Mouse (Mus musculus): ENCODE results near the gene Plcd3.
A peak's percentile ranks its signal among the peaks of the same experiment; 100 is the strongest.

The Plcd3 gene

DNA sequence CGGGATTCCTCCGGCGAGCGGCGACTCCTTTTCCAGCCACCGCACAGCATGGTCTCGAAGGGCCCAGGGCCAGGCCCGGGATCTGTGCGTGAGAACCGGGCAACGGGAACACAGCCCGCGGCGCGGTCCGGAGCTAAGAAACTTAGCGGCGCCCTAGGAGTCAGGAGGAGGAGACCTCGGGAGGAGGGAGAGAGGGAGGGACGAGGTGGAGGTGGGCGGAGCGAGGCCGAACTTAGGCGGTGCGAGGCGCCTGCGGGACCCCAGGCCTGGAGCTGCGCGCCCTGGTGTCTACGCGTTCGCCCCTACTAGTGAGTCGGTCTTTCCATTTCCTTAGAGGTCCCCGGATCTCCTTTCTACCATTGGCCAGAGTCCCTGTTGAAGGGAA lies at the start of gene Plcd3, which contains the start of gene Acbd4:
TSS of gene Plcd3 (minus strand) at position 178 of the 385 bp plus-strand sequence.
TSS of gene Acbd4 (plus strand) at position 202 of the 385 bp plus-strand sequence.
- peak; percentile 86 to 91 for DNase-seq

DNA sequence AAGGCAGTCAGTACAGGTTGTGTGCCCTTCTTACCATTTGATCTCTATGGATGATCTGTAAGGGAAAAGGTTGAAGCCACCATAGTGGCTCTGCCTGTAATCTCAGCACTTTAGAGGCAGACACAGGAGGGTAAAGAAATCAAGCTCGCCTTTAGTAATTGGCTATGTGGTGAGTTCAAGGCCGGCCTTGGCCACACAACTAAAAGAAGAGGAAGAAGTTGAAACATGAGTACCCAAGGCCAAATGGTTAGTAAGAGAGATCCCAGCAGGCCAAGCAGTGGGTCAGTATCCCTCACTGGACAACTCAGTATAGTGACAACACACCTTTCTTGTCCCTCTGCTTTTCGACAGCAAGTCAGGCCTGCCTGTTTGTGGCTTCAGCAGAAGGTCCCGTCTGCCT lies 48.3 kb upstream of the Plcd3 start:
- no peak for DNase-seq

DNA sequence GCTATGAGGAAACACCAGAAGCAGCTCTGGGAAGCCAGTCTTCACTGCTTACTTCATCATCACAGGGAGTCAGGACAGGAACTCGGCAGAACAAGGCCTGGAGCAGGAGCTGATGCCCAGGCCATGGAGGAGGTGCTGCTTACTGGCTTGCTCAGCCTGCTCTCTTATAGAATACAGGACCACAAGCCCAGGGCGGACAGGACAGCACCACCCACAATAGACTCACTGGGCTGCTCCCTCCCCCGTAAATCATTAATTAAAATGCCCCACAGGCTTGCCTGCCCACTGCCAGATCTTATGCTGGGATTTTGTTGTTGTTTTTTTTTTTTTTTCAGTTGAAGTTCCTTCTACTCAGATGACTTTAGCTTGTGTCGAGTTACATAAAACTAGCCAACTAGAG lies 46.3 kb upstream of the Plcd3 start:
- peak; percentile 26 to 55 for DNase-seq

DNA sequence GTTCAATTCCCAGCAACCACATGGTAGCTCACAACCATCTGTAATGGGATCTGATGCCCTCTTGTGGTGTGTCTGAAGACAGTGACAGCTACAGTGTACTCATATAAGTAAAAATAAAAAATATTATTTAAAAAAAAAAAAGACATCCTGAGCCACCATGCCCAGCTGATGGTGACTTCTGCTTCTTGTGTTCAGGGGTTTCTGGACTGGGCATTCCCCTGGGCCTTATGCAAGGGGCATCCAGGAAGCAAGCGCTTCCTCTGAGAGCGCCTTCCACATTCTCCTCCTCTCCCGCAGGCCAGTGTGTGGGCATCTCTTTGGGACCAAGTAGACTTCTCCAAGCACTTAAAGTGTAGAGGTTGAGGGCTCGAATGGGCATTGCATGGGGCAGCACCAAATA lies 44.9 kb upstream of the Plcd3 start:
- no peak for DNase-seq

DNA sequence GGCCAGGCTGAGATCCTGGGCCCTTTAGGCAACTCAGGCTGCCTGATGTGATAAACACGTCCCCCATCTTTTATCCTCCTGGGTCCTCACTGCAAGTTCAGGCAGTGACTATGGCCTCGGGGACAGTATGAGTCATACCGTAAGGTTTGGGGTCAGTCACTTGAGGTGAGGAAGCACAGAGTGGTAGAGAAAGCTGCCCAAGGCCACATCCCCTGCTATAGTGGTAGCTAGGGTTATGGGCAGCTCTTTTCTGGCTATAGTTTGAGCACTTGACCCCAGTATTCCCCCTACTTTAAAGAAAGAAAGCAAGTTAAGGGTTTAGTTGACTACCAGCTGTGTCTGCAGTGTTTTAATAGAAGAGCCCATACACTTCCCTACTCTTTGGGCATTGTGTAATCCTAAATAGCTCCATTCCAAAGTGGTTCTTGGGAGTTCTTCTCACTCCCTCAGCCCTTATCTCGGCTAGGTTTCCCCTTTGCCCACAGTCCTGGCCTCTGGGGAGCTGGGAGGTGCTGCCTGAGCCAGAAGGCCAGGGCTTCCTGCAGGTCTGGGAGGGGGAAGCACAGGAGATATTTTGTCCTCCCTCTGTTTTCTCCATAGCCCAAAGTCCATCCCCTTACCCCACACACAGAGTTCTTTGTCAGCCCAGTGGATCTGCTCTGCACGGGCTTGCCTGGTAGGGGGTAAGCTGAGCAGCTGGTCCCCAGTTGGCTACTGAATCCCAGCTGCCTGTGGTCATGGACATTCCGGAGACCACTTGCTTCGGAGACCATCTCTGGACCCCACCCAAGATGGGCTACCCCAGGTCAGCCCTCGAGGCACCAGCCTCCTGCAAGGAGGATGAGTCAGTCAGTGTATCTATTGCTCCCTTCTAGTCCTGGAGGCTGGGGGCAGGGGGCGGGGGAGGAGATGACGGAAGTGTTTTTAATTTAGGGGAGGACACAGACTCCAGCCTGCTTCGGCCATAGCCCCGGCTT lies 43.1 kb upstream of the Plcd3 start:
- DNase-seq, result peak; percentile 27 to 28

DNA sequence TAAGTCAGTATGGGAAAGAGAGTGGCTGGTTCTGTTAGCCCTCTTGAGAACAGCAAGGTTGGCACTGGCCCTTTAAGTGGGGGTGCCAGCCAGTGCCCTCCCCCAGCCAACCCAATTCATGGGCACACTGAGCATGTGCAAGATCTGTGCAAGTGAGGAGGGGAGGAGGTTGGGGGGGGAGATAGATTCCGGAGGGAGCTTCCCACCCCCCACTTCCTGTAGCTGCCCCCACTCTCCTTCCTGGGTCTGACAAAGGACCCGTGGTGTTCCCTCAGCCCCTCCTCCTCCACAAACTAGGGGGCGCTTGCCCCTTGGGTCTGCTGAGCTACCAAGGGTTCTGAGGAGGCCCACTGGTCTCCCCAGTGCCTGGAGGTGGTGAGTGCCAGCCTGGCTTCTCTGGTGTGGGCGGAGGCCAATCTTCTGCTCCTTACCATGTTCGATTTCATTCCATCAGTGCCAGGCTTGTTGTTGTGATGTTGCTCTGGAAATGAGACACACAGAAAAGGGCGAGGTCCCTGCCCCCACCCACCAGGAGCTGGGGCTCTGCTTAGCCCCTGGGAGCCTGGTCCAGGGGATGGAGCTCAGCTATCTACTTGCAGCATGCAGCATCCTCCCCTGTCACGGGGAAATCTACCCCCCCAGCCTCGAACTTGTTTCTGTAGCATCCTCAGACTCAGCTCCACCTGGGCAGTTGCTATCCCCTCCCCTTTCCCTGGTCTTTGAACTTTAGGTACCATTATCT lies 41.2 kb upstream of the Plcd3 start:
- DNase-seq, result peak; percentile 76 to 86

DNA sequence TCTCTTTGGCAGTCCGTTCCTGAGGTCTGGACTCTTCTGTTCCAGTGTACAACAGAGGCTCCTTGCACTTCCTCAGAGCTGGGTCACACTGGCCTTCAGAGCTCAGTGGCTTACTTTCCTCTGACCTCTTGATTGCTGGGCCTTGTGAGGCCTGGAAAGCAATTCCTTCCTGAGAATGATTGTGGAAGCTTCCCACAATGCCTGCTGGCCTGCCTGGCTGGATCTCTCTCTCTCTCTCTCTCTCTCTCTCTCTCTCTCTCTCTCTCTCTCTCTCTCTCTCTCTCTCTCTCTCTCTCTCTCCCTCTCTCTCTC lies 40.4 kb upstream of the Plcd3 start:
- DNase-seq, result peak; percentile 38 to 57

DNA sequence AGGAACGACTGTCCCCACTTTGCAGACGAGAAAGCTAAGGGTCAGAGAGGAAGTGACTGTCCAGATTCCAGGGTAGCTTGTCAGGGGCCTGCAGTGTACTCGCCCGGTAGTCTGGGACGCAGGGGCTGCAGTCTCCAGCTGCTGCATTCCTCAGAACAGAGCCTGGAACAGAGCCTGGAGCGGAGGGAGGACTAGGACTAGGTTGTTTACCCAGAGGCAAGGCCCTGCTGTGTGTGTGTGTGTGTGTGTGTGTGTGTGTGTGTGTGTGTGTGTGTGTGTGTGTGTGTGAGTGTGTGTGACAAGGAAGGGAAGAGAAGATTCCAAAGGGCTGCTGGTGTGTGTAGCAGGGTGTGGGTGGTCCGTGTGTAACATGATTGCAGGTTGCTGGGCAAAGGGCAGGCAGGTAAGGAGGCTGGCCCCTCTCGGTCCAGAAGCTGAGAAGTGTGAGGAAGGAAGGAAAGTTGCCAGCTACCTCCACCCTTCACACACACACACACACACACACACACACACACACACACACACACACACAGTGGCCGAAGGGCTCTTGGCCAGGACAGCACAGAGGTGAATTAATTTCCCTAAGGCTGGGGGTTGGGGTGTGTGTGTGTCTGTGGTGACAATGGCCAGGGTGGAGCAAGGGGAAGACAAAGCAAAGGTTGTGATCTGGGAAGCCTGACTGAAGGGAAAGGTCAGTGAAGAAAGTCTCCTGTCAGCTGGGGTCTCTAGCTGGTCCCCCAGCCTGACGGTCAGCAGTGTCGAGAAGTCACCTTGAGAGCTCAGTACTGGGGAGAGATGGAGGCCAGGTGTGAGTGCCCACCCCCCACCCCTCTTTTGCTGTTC lies 39.9 kb upstream of the Plcd3 start:
- DNase-seq, result peak; percentile 79 to 88

DNA sequence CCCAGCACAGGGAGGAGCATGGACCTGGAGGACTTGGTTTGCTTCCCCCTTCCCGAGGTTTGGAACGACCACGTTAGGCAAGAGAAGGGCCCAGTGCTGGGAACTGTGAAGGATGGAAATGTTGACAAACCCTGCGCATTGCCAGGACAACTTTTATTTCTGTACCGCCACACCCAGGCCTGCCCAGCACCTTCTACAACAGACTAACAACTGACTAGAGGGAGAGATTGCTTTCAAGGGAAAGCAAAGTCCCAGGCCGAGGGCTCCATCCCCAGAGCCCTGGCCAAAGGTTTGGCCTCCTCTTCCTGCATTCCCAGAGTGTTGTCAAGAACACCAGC lies 39.3 kb upstream of the Plcd3 start:
- DNase-seq, result no peak

DNA sequence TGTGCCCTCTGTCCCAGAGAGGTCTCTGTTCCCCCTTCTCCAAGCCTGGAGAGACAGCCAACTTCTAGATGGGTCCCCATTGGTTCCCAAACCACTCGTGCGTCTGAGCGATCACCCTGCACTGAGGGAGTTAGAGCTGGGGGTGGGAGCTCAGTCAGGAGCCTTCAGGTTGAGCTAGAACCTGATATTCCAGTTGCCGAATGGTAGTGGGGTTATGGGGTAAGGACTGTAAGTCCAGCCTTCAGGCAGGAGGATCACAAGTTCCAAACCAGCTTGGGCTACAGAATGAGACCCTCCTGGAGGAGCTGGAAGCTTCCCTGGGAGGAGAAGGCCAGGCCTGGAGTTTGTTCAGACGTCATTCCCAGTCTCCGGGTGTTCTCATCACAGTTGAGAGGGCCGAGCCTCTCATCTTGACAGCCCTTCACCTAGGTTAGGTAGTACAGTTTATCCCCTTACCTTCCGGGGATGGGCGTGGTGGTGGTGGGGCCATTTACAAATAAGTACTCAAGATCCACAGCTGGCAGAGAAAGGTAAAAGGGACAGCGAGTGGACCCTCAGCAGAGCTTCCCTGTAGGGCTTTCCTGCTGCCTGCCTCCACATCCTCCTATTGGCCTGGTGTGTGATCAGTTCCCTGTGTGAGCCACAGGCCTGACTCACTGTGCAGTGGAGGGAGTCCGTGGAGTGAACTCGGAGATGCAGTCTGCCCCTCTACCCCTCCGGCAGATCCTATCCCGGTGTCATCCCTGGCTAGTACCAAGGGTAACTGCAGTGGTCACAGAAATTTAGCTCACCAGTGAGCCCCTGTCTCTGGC lies 38.7 kb upstream of the Plcd3 start:
- DNase-seq, result peak in 1 of 2 experiments; percentile 32

DNA sequence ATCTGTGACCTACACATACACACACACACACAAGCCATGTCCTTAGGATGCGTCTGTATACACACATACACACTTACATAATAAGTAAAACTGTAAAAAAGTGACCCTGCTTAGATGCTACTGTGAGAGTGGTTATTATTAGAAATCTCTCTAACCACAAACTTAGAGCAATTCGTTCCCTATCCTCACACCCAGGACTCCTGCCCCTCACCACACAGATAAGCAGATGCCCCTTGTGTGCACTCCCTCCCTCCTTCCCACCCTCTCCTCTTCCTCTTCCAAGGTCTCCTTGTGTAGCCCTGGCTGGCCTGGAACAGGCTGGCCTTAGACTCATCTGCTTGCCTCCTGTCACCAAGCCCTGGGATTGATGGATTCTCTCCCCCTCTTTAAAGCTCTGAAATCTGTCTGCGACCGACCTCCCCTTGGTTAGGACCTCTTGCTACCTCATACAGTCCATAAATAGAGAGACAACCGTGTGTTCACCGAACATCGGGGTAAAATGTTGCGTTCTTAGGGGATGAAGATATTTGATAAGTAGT lies 34.6 kb upstream of the Plcd3 start:
- DNase-seq, result no peak

DNA sequence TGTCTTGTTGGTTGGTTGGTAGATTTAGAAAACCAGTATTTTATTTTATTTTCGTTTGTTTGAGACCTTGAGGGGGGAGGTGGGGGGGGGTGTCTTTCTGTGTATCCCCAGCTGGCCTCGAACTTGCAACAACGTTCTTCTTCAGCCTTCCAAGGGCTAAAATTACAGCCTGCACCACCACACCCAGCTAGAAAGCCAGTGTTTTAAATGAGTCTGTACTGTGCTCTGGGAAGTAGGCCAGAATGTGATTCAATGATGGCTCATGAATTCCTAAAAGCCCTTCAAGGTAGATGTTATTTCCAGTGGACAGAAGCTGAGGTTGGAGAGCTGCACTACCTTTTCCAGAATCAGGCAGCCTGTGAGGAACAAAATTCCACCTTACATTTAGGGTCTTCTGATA lies 32.8 kb upstream of the Plcd3 start:
- no peak for DNase-seq

DNA sequence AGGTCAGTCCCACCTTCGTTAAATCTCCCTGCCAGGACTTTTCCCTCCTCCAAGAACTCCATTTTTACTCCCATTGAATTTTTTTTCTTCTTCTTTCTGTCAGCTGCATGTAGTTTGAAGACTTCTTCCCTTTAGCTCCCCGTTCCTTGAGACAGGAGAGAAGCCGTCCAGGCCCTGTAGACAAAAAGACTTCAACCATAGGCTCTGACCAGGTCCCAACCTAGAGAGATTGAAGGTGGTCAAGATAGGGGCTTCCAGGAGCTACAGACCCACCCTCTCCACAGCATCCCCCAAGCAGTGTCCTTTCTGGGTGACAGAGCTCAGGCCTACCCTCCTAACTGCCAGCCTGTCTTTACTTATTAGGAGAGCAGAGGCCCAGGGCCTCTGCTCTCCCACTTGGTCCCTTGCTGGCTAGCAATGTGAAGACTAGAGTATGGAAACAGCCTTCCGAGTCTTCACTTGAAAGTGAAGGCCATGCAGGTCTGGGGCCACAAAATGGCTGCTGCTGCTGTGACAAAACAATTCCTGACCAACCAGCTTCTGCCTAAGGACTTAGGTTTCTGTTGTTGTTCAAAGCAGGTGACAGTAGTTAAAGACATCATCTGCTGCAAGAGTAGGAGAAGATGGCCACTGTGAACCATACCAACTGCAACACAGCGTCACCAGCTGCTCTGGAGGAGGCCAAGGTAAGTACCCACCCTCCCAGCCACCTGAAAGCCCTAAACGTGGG lies 32.2 kb upstream of the Plcd3 start:
- DNase-seq, result peak in 1 of 2 experiments; percentile 32

DNA sequence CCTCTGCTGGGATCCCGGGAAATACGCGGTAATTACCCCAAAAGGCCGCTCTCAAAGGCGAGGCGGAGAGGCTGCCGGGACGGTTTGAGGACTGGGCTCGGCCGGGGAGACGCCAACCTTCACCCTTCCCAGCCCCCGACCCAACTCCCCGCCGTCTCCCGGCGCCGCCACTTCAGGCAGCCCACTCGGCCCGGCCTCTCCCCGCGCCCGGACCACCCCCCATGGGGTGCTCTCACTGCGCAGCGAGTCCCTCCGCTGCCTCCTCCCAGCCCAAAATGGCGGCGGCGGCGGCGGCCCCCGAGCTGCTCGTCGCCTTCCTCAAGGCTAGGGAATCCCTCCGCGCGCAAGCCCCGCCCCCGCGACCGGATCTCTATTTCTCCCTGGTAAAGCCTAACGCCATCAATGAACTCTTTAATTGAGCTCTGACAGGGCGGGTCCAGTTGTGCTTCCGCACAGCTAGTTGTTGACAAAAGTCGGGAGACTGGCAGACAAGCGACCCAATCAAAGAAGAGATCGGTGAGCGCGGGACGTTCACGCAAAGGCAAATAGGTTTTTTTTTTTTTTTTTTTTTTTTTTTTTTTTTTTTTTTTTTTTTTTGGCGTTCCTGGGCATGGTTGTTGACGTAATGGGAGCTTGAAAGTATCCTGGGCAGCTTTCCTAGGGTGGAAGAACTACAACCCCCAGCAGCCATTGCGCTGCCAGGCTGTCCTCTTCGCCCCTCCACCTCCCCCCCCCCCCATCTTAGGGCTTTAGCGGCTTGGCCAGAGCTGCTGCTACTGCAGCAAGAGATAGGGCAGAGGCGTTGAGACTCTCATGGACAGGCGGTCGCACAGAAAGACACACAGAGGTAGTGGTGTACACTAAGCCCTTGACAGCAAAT lies 31.4 kb upstream of the Plcd3 start:
- peak; percentile 100 for DNase-seq

DNA sequence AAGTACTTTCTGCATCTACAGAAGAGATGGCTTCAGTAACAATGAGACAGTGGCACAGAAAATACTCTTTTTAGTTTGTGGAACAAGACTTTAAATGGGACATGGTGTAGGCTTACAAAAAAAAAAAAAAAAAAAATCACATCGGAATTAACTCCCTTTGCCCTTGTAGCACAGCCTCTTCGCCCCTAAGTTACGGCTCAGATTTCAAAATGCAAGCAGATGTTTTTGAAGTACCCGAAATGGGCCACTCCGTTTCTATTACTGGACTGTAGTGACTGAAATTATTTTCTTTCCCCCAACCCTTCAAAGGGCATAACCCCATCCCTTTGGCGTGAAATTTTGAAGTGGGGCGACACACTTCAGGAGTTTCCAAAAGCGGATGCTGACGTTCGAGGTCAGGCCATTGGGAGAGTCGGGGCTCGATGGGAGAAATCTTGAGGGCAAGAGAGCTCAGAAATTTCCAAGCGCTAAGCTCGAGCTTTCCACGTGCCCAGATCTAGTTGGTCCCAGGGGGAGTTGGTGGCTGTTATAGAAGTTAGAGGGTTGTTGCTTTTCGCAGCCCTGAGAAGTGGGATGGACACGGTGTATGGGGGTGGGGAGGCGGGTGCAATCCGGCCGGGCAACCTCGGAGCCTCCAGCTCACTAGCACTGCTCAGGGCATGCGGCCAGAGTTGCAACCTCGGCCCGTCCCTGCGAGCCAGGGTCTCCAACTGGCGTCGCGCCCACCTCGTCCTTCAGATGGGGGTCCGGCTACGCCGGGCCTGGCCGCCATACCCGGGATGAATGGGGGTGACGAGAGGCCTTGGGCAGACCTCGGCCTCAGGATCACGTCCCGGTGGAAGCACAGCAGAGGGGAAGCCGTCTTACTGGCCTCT lies 30.5 kb upstream of the Plcd3 start, which contains the start of gene Hexim2:
TSS of gene Hexim2 (plus strand) at position 729 of the 875 bp plus-strand sequence.
- DNase-seq, result peak; percentile 73 to 78

DNA sequence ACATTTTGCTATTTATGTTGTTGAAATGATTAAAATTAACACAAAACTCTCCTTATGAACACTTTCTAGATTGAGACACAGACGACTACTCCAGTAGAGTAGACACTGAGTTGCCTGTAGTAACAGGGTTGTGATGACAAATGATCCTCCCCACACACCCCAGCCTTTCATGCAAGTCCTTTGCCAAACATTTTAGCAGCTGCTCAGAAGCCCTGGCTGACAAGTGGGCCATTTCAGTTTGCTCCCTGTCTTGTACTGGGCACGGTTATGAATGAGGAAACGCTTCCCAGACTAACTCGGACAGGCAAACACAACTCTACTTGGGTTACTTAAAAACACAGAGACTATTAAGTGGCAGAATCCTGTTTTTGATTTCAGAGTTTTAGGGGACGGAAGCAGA lies 18.9 kb upstream of the Plcd3 start:
- DNase-seq, result no peak

DNA sequence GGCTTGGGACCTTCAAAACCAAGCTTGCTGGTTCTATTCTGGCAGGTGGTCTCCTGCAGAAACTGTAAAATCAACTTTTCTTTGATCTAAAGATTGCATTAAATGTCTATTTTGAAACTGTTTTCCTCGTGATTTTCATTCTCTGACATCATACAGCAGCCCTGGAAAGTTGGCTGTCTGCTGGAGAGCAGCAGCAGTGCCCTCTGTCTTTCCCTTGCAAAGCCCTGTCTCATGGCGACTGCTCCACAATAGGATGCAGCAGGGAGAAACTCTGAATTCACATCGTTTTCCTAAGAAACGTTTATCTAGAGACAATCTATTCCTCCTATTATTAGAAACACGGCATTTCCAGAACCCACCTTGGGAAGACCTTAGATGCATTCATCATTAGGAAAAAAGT lies 18.2 kb upstream of the Plcd3 start:
- DNase-seq, result no peak

DNA sequence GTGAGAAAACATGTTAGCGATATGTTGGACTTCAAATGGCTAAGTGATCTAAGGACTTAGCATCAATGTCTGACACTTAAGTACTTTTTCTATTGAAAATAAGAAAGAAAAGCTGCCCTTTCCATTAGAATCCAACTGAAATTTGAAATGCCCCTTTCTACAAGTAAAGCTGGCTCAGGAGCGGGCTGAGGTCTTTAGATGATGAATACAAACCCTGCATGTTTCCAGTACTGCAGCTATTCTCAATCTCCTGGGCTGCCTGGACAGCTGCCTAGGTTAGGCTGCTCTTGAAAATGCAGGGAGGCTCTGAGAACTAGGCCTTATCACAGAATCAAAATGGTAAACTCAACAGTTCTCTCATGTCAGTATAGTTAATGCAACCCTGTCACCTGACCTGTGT lies 17.4 kb upstream of the Plcd3 start:
- DNase-seq, result peak in 1 of 2 experiments; percentile 10

DNA sequence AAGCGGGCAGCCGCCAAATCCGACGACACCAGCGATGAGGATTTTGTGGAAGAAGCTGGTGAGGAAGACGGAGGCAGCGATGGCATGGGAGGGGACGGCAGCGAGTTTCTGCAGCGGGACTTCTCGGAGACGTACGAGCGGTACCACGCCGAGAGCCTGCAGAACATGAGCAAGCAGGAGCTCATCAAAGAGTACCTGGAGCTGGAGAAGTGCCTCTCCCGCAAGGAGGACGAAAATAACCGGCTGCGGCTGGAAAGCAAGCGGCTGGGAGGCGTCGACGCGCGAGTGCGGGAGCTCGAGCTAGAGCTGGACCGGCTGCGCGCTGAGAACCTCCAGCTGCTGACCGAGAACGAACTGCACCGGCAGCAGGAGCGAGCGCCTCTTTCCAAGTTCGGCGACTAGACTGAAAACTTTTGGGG lies 16.1 kb upstream of the Plcd3 start:
- DNase-seq, result peak; percentile 75 to 82

Measured in kidney, postnatal 4 days (tissue).